Mouse (Mus musculus) limb, embryonic 11.5 days (tissue): ENCODE measurements around the gene Ccdc51. TPM values are rescaled to one million over a fixed set of nuclear protein-coding genes. Genes with fewer than 3 reads are reported as not detected.
A peak's percentile ranks its signal among the peaks of the same experiment; 100 is the strongest.

Experiments used
- ATAC-seq: fragments of 200-750 bp; cut with Nextera tagmentation; 2 replicates; pipeline ENCODE4 v1.8.0; 2017; ENCODE audit warnings: low read depth; ENCODE audit not compliant: insufficient number of reproducible peaks, low FRiP score, low TSS enrichment
- DNase-seq: peaks from one replicate; pipeline ENCODE4 v3.0.0-alpha.2; 2015; ENCODE audit warnings: low spot score
- H3K27ac ChIP-seq: fragments of 300-500 bp; sonication (generic); replicated peaks from 2 replicates; pipeline ENCODE4 v1.5.1; 2014; ENCODE audit warnings: low read depth, mild to moderate bottlenecking, low read length
- H3K27me3 ChIP-seq: fragments of 300-500 bp; sonication (generic); 2 replicates; pipeline ENCODE4 v1.6.1; 2014; ENCODE audit warnings: mild to moderate bottlenecking, low read length, mixed read lengths; ENCODE audit not compliant: control insufficient read depth, insufficient read depth
- H3K36me3 ChIP-seq: fragments of 300-500 bp; sonication (generic); 2 replicates; pipeline ENCODE4 v1.6.1; 2014; ENCODE audit warnings: mild to moderate bottlenecking, low read length, moderate library complexity, mixed read lengths; ENCODE audit not compliant: control insufficient read depth, insufficient read depth
- H3K4me1 ChIP-seq: fragments of 300-500 bp; sonication (generic); 2 replicates; pipeline ENCODE4 v1.6.1; 2014; ENCODE audit warnings: low read length, mixed read lengths; ENCODE audit not compliant: control insufficient read depth, insufficient read depth
- H3K4me2 ChIP-seq: fragments of 300-500 bp; sonication (generic); 2 replicates; pipeline ENCODE4 v1.6.1; 2014; ENCODE audit warnings: low read depth, mild to moderate bottlenecking, moderate library complexity; ENCODE audit not compliant: severe bottlenecking
- H3K4me3 ChIP-seq: fragments of 300-500 bp; sonication (generic); 2 replicates; pipeline ENCODE4 v1.5.1; 2014; ENCODE audit warnings: low read depth, low read length
- H3K9ac ChIP-seq: fragments of 300-500 bp; sonication (generic); 2 replicates; pipeline ENCODE4 v1.6.1; 2014; ENCODE audit warnings: mild to moderate bottlenecking, low read length
- H3K9me3 ChIP-seq: fragments of 300-500 bp; sonication (generic); 2 replicates; pipeline ENCODE4 v1.6.1; 2016; ENCODE audit warnings: low read length; ENCODE audit not compliant: control insufficient read depth
- WGBS: fragments of 180-500 bp; shearing (Covaris S2); extraction: QIAGEN DNeasy Blood & Tissue Kit; methylation state at CpG from one replicate; pipeline ENCODE4 v1.1.7; 2014; 5-methylcytosine and 5-hydroxymethylcytosine counted together
- polyA plus RNA-seq: library from polyadenylated mRNA; unstranded; fragments of >200 nt; fragmentation: Nextera tagmentation; extraction: Ambion mirVana; gene quantifications from 2 replicates; pipeline ENCODE4 v1.2.1, GENCODE M21; 2014

The Ccdc51 gene
- polyA plus RNA-seq, result 13.9 and 14.9 TPM in 2 replicates

GRCm38 (mm10) chr9:109082124-109082800 is at the start of gene Ccdc51, which contains the start of gene Tma7:
Ccdc51 (plus strand) TSS chr9:109082493.
Tma7 (minus strand) TSS chr9:109082587.
- peak; percentile 89 for DNase-seq
- no peaks in the 10 kb centered on the region for H3K9me3 ChIP-seq
- H3K27me3 ChIP-seq, result no peaks in the 10 kb centered on the region
- WGBS, result under 1% methylated on average over 37 of the region's 37 CpGs
- H3K9ac ChIP-seq, result peak within 1 kb of the TSS; percentile 72
- H3K4me2 ChIP-seq, result peak within 1 kb of the TSS; percentile 91
- peak within 1 kb of the TSS; percentile 80 for H3K4me3 ChIP-seq
- H3K36me3 ChIP-seq, result peaks cover 2% of the 10 kb centered on the region; the same call in 1 of the 2 replicates
- ATAC-seq, result peak; percentile 97
- H3K4me1 ChIP-seq, result peaks cover 7% of the 10 kb centered on the region; the same call in 1 of the 2 replicates
- no peak within 1 kb of the TSS for H3K27ac ChIP-seq

GRCm38 (mm10) chr9:109038086-109038895 is 44.0 kb upstream of the Ccdc51 start, which contains the start of gene Shisa5:
Shisa5 (plus strand) TSS chr9:109038565.
- 0 out of 2 replicates have a peak within 1 kb of the TSS, but pooled peaks have one; percentile 8 for H3K27ac ChIP-seq
- DNase-seq (peak; percentile 90), ATAC-seq (peak; percentile 89)
- peak within 1 kb of the TSS; percentile 73 for H3K4me3 ChIP-seq
- WGBS, result under 1% methylated on average over 40 of the region's 40 CpGs
- no peaks in the 10 kb centered on the region for H3K4me1 ChIP-seq
- peak within 1 kb of the TSS; percentile 83 for H3K4me2 ChIP-seq
- no peaks in the 10 kb centered on the region for H3K27me3 ChIP-seq
- peak within 1 kb of the TSS; percentile 84 for H3K9ac ChIP-seq
- H3K36me3 ChIP-seq, result no peaks in the 10 kb centered on the region
- H3K9me3 ChIP-seq, result no peaks in the 10 kb centered on the region

- 20% methylated on average over 8 of the region's 8 CpGs for WGBS
- ATAC-seq (peak; percentile 14; the same call in 1 of the 2 replicates), DNase-seq (no peak)
- H3K4me1 ChIP-seq, result no peaks in the 10 kb centered on the region
- H3K9me3 ChIP-seq, result no peaks in the 10 kb centered on the region
- peak overlapping the region; percentile 73 for H3K4me3 ChIP-seq
- no peaks in the 10 kb centered on the region for H3K27me3 ChIP-seq
- H3K4me2 ChIP-seq, result peak overlapping the region; percentile 83
- no peaks in the 10 kb centered on the region for H3K36me3 ChIP-seq
- H3K9ac ChIP-seq, result peak overlapping the region; percentile 84
- H3K27ac ChIP-seq, result no peak overlapping the region
Measured at GRCm38 (mm10) chr9:109038901-109039364, 43.4 kb upstream of the Ccdc51 start.

GRCm38 (mm10) chr9:109039681-109040080 is 42.6 kb upstream of the Ccdc51 start:
- DNase-seq (no peak), ATAC-seq (no peak)
- Histone ChIP-seq H3K4me1 (no peaks in the 10 kb centered on the region), H3K4me2 (no peak overlapping the region), H3K9me3 (no peaks in the 10 kb centered on the region), H3K27ac (no peak overlapping the region), H3K27me3 (no peaks in the 10 kb centered on the region), H3K9ac (no peak overlapping the region), H3K4me3 (no peak overlapping the region), H3K36me3 (no peaks in the 10 kb centered on the region)
- 85% methylated on average over 4 of the region's 4 CpGs for WGBS

GRCm38 (mm10) chr9:109040216-109040615 is 42.1 kb upstream of the Ccdc51 start:
- H3K4me1 ChIP-seq, result no peaks in the 10 kb centered on the region
- ATAC-seq (no peak), DNase-seq (no peak)
- no peak overlapping the region for H3K9ac ChIP-seq
- no peaks in the 10 kb centered on the region for H3K27me3 ChIP-seq
- H3K9me3 ChIP-seq, result no peaks in the 10 kb centered on the region
- no peak overlapping the region for H3K4me2 ChIP-seq
- H3K4me3 ChIP-seq, result no peak overlapping the region
- no peak overlapping the region for H3K27ac ChIP-seq
- H3K36me3 ChIP-seq, result no peaks in the 10 kb centered on the region
- 85% methylated on average over 8 of the region's 8 CpGs for WGBS

GRCm38 (mm10) chr9:109040906-109041305 is 41.4 kb upstream of the Ccdc51 start:
- H3K27me3 ChIP-seq, result no peaks in the 10 kb centered on the region

GRCm38 (mm10) chr9:109041351-109041750 is 40.9 kb upstream of the Ccdc51 start:
- H3K4me2 ChIP-seq, result no peak overlapping the region
- no peak overlapping the region for H3K27ac ChIP-seq
- no peak overlapping the region for H3K4me3 ChIP-seq
- H3K9me3 ChIP-seq, result no peaks in the 10 kb centered on the region
- H3K36me3 ChIP-seq, result no peaks in the 10 kb centered on the region
- no peaks in the 10 kb centered on the region for H3K4me1 ChIP-seq
- 82% methylated on average over 7 of the region's 7 CpGs for WGBS
- H3K27me3 ChIP-seq, result no peaks in the 10 kb centered on the region
- no peak overlapping the region for H3K9ac ChIP-seq
- no peak for ATAC-seq
- DNase-seq, result no peak

More at GRCm38 (mm10) chr9:109040906-109041305, 41.4 kb upstream of the Ccdc51 start:
- Histone ChIP-seq H3K36me3 (no peaks in the 10 kb centered on the region), H3K4me1 (no peaks in the 10 kb centered on the region), H3K27ac (no peak overlapping the region), H3K9me3 (no peaks in the 10 kb centered on the region), H3K4me3 (no peak overlapping the region), H3K9ac (0 out of 2 replicates have a peak overlapping the region, but pooled peaks have one; percentile 19), H3K4me2 (no peak overlapping the region)
- WGBS, result 71% methylated on average over 6 of the region's 6 CpGs
- no peak for DNase-seq
- ATAC-seq, result 0 out of 2 replicates have a peak, but pooled peaks have one; percentile 27

- no peak overlapping the region for H3K4me3 ChIP-seq
- H3K27me3 ChIP-seq, result no peaks in the 10 kb centered on the region
- H3K9me3 ChIP-seq, result no peaks in the 10 kb centered on the region
- DNase-seq (peak; percentile 50), ATAC-seq (no peak)
- no peak overlapping the region for H3K27ac ChIP-seq
- no peaks in the 10 kb centered on the region; the same call in 1 of the 2 replicates for H3K36me3 ChIP-seq
- no peak overlapping the region for H3K4me2 ChIP-seq
- 36% methylated on average over 5 of the region's 5 CpGs for WGBS
- no peak overlapping the region for H3K9ac ChIP-seq
- H3K4me1 ChIP-seq, result no peaks in the 10 kb centered on the region
Measured at GRCm38 (mm10) chr9:109046306-109046705, 36.0 kb upstream of the Ccdc51 start.
